Mouse (Mus musculus) intestine, embryonic 16.5 days (tissue): ENCODE measurements around the gene Olfml2a. TPM values are rescaled to one million over a fixed set of nuclear protein-coding genes. Genes with fewer than 3 reads are reported as not detected.

ENCODE experiments used
- ATAC-seq: fragments of 200-750 bp; cut with Nextera tagmentation; 2 replicates; pipeline ENCODE4 v1.8.0; 2017; ENCODE audit warnings: moderate TSS enrichment, moderate library complexity
- H3K27ac ChIP-seq: fragments of 300-500 bp; sonication (generic); 2 replicates; pipeline ENCODE4 v1.5.1; 2014; ENCODE audit warnings: mild to moderate bottlenecking, low read length
- H3K27me3 ChIP-seq: fragments of 300-500 bp; sonication (generic); replicated peaks from 2 replicates; pipeline ENCODE4 v1.6.1; 2014; ENCODE audit warnings: low read length, control low read depth, mixed read lengths; ENCODE audit not compliant: control insufficient read depth, insufficient read depth
- H3K36me3 ChIP-seq: fragments of 300-500 bp; sonication (generic); 2 replicates; pipeline ENCODE4 v1.6.1; 2014; ENCODE audit warnings: low read length, control low read depth; ENCODE audit not compliant: control insufficient read depth, insufficient read depth
- H3K4me1 ChIP-seq: fragments of 300-500 bp; sonication (generic); 2 replicates; pipeline ENCODE4 v1.6.1; 2014; ENCODE audit warnings: low read length, control low read depth, mixed read lengths; ENCODE audit not compliant: control insufficient read depth, insufficient read depth
- H3K4me2 ChIP-seq: fragments of 300-500 bp; sonication (generic); 2 replicates; pipeline ENCODE4 v1.6.1; 2014; ENCODE audit warnings: low read depth, low read length, control low read depth
- H3K4me3 ChIP-seq: fragments of 300-500 bp; sonication (generic); 2 replicates; pipeline ENCODE4 v1.5.1; 2014; ENCODE audit warnings: mild to moderate bottlenecking, low read length
- H3K9ac ChIP-seq: fragments of 300-500 bp; sonication (generic); 2 replicates; pipeline ENCODE4 v1.6.1; 2014; ENCODE audit warnings: low read depth, low read length
- H3K9me3 ChIP-seq: fragments of 300-500 bp; sonication (generic); 2 replicates; pipeline ENCODE4 v1.6.1; 2016; ENCODE audit warnings: low read length, control low read depth; ENCODE audit not compliant: control insufficient read depth
- WGBS: fragments of 180-500 bp; shearing (Covaris S2); extraction: QIAGEN DNeasy Blood & Tissue Kit; methylation state at CpG from one replicate; pipeline ENCODE4 v1.1.7; 2014; 5-methylcytosine and 5-hydroxymethylcytosine counted together
- polyA plus RNA-seq: library from polyadenylated mRNA; unstranded; fragments of >200 nt; fragmentation: Nextera tagmentation; extraction: Ambion mirVana; gene quantifications from 2 replicates; pipeline ENCODE4 v1.2.1, GENCODE M21; 2015

Olfml2a gene
- polyA plus RNA-seq, 1 experiment from 2014 or later, result 1.8 TPM

- Histone ChIP-seq H3K27me3 (no peaks in the 10 kb centered on the region), H3K4me1 (no peaks in the 10 kb centered on the region), H3K9ac (no peak overlapping the region), H3K4me2 (no peak overlapping the region), H3K27ac (no peak overlapping the region), H3K36me3 (no peaks in the 10 kb centered on the region), H3K4me3 (no peak overlapping the region), H3K9me3 (no peaks in the 10 kb centered on the region)
- WGBS, result 32% methylated on average over 2 of the region's 2 CpGs
- ATAC-seq, result peak; percentile 38; the same call in 1 of the 2 replicates
Observed at GRCm38 (mm10) chr2:38973223-38973622, 41.4 kb downstream of the Olfml2a start.

GRCm38 (mm10) chr2:38973701-38974100 lies 41.9 kb downstream of the Olfml2a start:
- Histone ChIP-seq H3K4me2 (no peak overlapping the region), H3K27ac (no peak overlapping the region), H3K9me3 (no peaks in the 10 kb centered on the region), H3K4me3 (no peak overlapping the region), H3K4me1 (no peaks in the 10 kb centered on the region), H3K27me3 (no peaks in the 10 kb centered on the region), H3K36me3 (no peaks in the 10 kb centered on the region), H3K9ac (no peak overlapping the region)
- WGBS, result 67% methylated on average over 7 of the region's 7 CpGs
- ATAC-seq, result no peak

GRCm38 (mm10) chr2:38974171-38974570 lies 42.4 kb downstream of the Olfml2a start:
- no peak overlapping the region for H3K4me3 ChIP-seq
- no peaks in the 10 kb centered on the region for H3K36me3 ChIP-seq
- WGBS, result 35% methylated on average over 2 of the region's 2 CpGs
- no peaks in the 10 kb centered on the region for H3K27me3 ChIP-seq
- H3K4me1 ChIP-seq, result no peaks in the 10 kb centered on the region
- H3K27ac ChIP-seq, result no peak overlapping the region
- no peak overlapping the region for H3K9ac ChIP-seq
- no peak for ATAC-seq
- no peaks in the 10 kb centered on the region for H3K9me3 ChIP-seq
- H3K4me2 ChIP-seq, result no peak overlapping the region

- no peak overlapping the region for H3K9ac ChIP-seq
- no peak overlapping the region for H3K4me3 ChIP-seq
- no peak overlapping the region for H3K27ac ChIP-seq
- ATAC-seq, result no peak
- no peaks in the 10 kb centered on the region for H3K4me1 ChIP-seq
- 73% methylated on average over 3 of the region's 3 CpGs for WGBS
- H3K4me2 ChIP-seq, result no peak overlapping the region
- no peaks in the 10 kb centered on the region for H3K27me3 ChIP-seq
- H3K9me3 ChIP-seq, result no peaks in the 10 kb centered on the region
- H3K36me3 ChIP-seq, result no peaks in the 10 kb centered on the region
Observed at GRCm38 (mm10) chr2:38975181-38975580, 43.4 kb downstream of the Olfml2a start.

GRCm38 (mm10) chr2:38975941-38976805 lies 44.4 kb downstream of the Olfml2a start:
- Histone ChIP-seq H3K9ac (no peak overlapping the region), H3K4me3 (no peak overlapping the region), H3K4me1 (no peaks in the 10 kb centered on the region), H3K27ac (no peak overlapping the region), H3K27me3 (no peaks in the 10 kb centered on the region), H3K4me2 (no peak overlapping the region), H3K9me3 (no peaks in the 10 kb centered on the region), H3K36me3 (no peaks in the 10 kb centered on the region)
- no peak for ATAC-seq
- WGBS, result 77% methylated on average over 21 of the region's 21 CpGs

GRCm38 (mm10) chr2:38977837-38978236 lies 46.1 kb downstream of the Olfml2a start:
- 68% methylated on average over 4 of the region's 4 CpGs for WGBS
- Histone ChIP-seq H3K4me1 (no peaks in the 10 kb centered on the region), H3K27me3 (no peaks in the 10 kb centered on the region)

GRCm38 (mm10) chr2:38983456-38983855 lies 51.7 kb downstream of the Olfml2a start:
- no peak overlapping the region for H3K9ac ChIP-seq
- 97% methylated on average over 2 of the region's 2 CpGs for WGBS

More at GRCm38 (mm10) chr2:38977837-38978236, 46.1 kb downstream of the Olfml2a start:
- no peak overlapping the region for H3K4me3 ChIP-seq
- H3K4me2 ChIP-seq, result no peak overlapping the region
- 0 out of 2 replicates have a peak, but pooled peaks have one; percentile 6 for ATAC-seq
- H3K9ac ChIP-seq, result no peak overlapping the region
- H3K27ac ChIP-seq, result no peak overlapping the region
- no peaks in the 10 kb centered on the region for H3K9me3 ChIP-seq
- no peaks in the 10 kb centered on the region for H3K36me3 ChIP-seq

GRCm38 (mm10) chr2:38986580-38986979 lies 54.8 kb downstream of the Olfml2a start:
- 77% methylated on average over 3 of the region's 3 CpGs for WGBS

More at GRCm38 (mm10) chr2:38983456-38983855, 51.7 kb downstream of the Olfml2a start:
- Histone ChIP-seq H3K4me1 (peaks cover 4% of the 10 kb centered on the region; the same call in 1 of the 2 replicates), H3K27ac (no peak overlapping the region), H3K9me3 (no peaks in the 10 kb centered on the region; the same call in 1 of the 2 replicates), H3K4me3 (no peak overlapping the region), H3K27me3 (no peaks in the 10 kb centered on the region), H3K36me3 (no peaks in the 10 kb centered on the region), H3K4me2 (no peak overlapping the region)
- no peak for ATAC-seq

GRCm38 (mm10) chr2:38987371-38987770 lies 55.6 kb downstream of the Olfml2a start:
- Histone ChIP-seq H3K9ac (no peak overlapping the region), H3K9me3 (no peaks in the 10 kb centered on the region; the same call in 1 of the 2 replicates), H3K4me2 (no peak overlapping the region), H3K4me3 (no peak overlapping the region), H3K27me3 (no peaks in the 10 kb centered on the region), H3K4me1 (peaks cover 11% of the 10 kb centered on the region), H3K36me3 (no peaks in the 10 kb centered on the region), H3K27ac (no peak overlapping the region)
- peak; percentile 34; the same call in 1 of the 2 replicates for ATAC-seq
- 59% methylated on average over 1 of the region's 1 CpGs for WGBS

More at GRCm38 (mm10) chr2:38986580-38986979, 54.8 kb downstream of the Olfml2a start:
- H3K9ac ChIP-seq, result no peak overlapping the region
- H3K27ac ChIP-seq, result no peak overlapping the region
- no peak overlapping the region for H3K4me3 ChIP-seq
- peaks cover 4% of the 10 kb centered on the region; the same call in 1 of the 2 replicates for H3K4me1 ChIP-seq
- no peaks in the 10 kb centered on the region for H3K27me3 ChIP-seq
- H3K36me3 ChIP-seq, result no peaks in the 10 kb centered on the region
- ATAC-seq, result no peak
- no peak overlapping the region for H3K4me2 ChIP-seq
- H3K9me3 ChIP-seq, result no peaks in the 10 kb centered on the region; the same call in 1 of the 2 replicates
